Mouse (Mus musculus): ENCODE data around the gene Spsb2.

Spsb2 gene

GRCm38 (mm10) chr6:124858561-124859318 is 50.3 kb downstream of the Spsb2 start:
- DNase-seq: no peak

GRCm38 (mm10) chr6:124859725-124860124 is 51.3 kb downstream of the Spsb2 start:
- DNase-seq: peak; percentile 87
